Comparison of ENCODE assay signal across 8 mouse cellular contexts in the genomic region with DNA sequence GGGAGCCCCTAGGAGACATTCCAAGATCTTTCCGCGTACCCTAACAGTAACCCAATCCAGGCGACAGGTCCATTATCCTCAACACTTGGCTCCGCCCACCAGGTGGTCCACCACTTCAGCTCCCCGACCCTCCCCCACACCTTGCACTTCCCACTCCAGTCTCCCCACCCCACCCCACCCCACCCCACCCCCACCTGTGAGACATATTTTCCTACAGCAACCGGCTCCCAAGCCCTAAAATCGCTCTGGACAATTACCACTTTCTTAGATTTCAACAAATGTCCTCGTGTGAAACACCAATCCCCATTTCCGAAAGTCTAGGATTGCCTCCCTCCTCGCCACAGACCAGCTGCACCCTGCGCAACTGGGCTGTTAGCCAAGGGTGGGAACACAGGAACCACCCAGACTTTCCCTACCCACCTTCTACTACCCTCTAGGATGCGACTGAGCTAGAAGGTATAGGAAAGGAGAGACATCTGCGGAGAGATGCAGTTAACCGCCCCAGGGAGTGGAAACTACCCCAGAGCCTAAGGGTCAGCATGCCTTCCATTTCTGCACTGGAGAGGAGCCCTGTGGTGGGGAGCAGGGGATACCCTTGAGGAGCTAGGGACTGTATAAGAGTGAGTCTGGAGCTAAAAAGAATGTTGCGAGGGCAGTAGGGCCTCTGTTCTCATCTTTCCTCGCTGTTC. TPM values are rescaled to one million over a fixed set of nuclear protein-coding genes. Genes with fewer than 3 reads are reported as not detected.
DNase-seq lines count a peak whose midpoint lies in the region; ATAC-seq and TF ChIP-seq lines count a peak whose summit lies in the region.
"Had no signal": no experiment of that assay in that cellular context is flagged by ENCODE, and none has a peak within 500 bp of the region (broad histone marks: within the 10 kb centered on the region; RNA-seq: fewer than 3 reads in every experiment).

No protein-coding gene starts in this region.

- peaks cover 47% of the 10 kb centered on the region for H3K4me1 ChIP-seq in lung, embryonic 14.5 days (ENCODE audit: insufficient read depth)
- peaks cover 48% of the 10 kb centered on the region for H3K4me1 ChIP-seq in forebrain, embryonic 14.5 days (ENCODE audit: control insufficient read depth, insufficient read depth, low read length)
- peaks cover 30% of the 10 kb centered on the region for H3K4me1 ChIP-seq in stomach, embryonic 16.5 days (ENCODE audit: control insufficient read depth, insufficient read depth, low read length)

- no peak overlapping the region for H3K27ac ChIP-seq in lung, embryonic 14.5 days (ENCODE audit: low read depth)
- no peak overlapping the region for H3K27ac ChIP-seq in forebrain, embryonic 14.5 days (ENCODE audit: low read depth, low read length)
- no peak overlapping the region for H3K27ac ChIP-seq in stomach, embryonic 16.5 days (ENCODE audit: low read length)

- DNase-seq in lung, embryonic 14.5 days = peak; percentile 30
- DNase-seq in lung, postnatal 36 days = no peak
- peak; percentile 35 for DNase-seq in forebrain, embryonic 14.5 days (ENCODE audit: low spot score)
- DNase-seq in mesoderm, embryonic 11.5 days (ENCODE audit: low read depth, low spot score) = peak; percentile 68
- no peak for DNase-seq in thymus, postnatal 36 days
- DNase-seq: spleen, adult 18-20 months had no signal

- peaks cover 22% of the 10 kb centered on the region for H3K27me3 ChIP-seq in lung, embryonic 14.5 days (ENCODE audit: insufficient read depth, low read length)
- H3K27me3 ChIP-seq in forebrain, embryonic 14.5 days (replicated peaks; ENCODE audit: control insufficient read depth, insufficient read depth, low read length) = 0 out of 2 replicates have a peak, but pooled peaks cover 3% of the 10 kb centered on the region
- no peaks in the 10 kb centered on the region; the same call in 1 of the 2 replicates for H3K27me3 ChIP-seq in stomach, embryonic 16.5 days (ENCODE audit: control insufficient read depth, insufficient read depth, low read length)

- H3K36me3 ChIP-seq in lung, embryonic 14.5 days (ENCODE audit: insufficient read depth) = 0 out of 2 replicates have a peak, but pooled peaks cover under 1% of the 10 kb centered on the region
- no peaks in the 10 kb centered on the region for H3K36me3 ChIP-seq in forebrain, embryonic 14.5 days (ENCODE audit: control insufficient read depth, insufficient read depth, low read length)
- no peaks in the 10 kb centered on the region for H3K36me3 ChIP-seq in stomach, embryonic 16.5 days (ENCODE audit: control insufficient read depth, insufficient read depth, low read length)

- H3K9me3 ChIP-seq in lung, embryonic 14.5 days (ENCODE audit: low read depth, low read length) = no peaks in the 10 kb centered on the region
- no peaks in the 10 kb centered on the region for H3K9me3 ChIP-seq in forebrain, embryonic 14.5 days (replicated peaks; ENCODE audit: control insufficient read depth, low read length)
- no peaks in the 10 kb centered on the region for H3K9me3 ChIP-seq in stomach, embryonic 16.5 days (replicated peaks; ENCODE audit: control insufficient read depth, low read length)

- no peak for ATAC-seq in lung, embryonic 14.5 days (ENCODE audit: insufficient read depth)
- ATAC-seq in forebrain, embryonic 14.5 days = no peak
- no peak for ATAC-seq in stomach, embryonic 16.5 days (ENCODE audit: insufficient read depth, low FRiP score)
- ATAC-seq in CD4-positive, CD25-positive, alpha-beta regulatory T cell, adult 4 months = no peak

- TF ChIP-seq CTCF in lung, embryonic 14.5 days (IDR thresholded peaks at IDR 0.05; ENCODE audit: low read depth) = no peak

- H3K4me3 ChIP-seq in lung, embryonic 14.5 days (ENCODE audit: low read depth, low read length) = peak overlapping the region; percentile 32
- 0 out of 2 replicates have a peak overlapping the region, but pooled peaks have one; percentile 27 for H3K4me3 ChIP-seq in forebrain, embryonic 14.5 days (ENCODE audit: low read depth, low read length)
- peak overlapping the region; percentile 37; the same call in 1 of the 2 replicates for H3K4me3 ChIP-seq in stomach, embryonic 16.5 days (replicated peaks; ENCODE audit: low read length)

- H3K4me2 ChIP-seq in lung, embryonic 14.5 days = peak overlapping the region; percentile 71
- peak overlapping the region; percentile 70 for H3K4me2 ChIP-seq in forebrain, embryonic 14.5 days (ENCODE audit: low read length)
- H3K4me2 ChIP-seq in stomach, embryonic 16.5 days (ENCODE audit: low read depth, low read length) = peak overlapping the region; percentile 60

- H3K9ac ChIP-seq in lung, embryonic 14.5 days = peak overlapping the region; percentile 32
- no peak overlapping the region for H3K9ac ChIP-seq in forebrain, embryonic 14.5 days (ENCODE audit: low read length)
- H3K9ac ChIP-seq in stomach, embryonic 16.5 days (ENCODE audit: low read length) = 0 out of 2 replicates have a peak overlapping the region, but pooled peaks have one; percentile 6

- 16% methylated on average over 16 of the region's 16 CpGs for WGBS in lung, embryonic 14.5 days
- WGBS in forebrain, embryonic 14.5 days = 8% methylated on average over 16 of the region's 16 CpGs
- WGBS in stomach, embryonic 16.5 days = 21% methylated on average over 16 of the region's 16 CpGs

RNA-seq across cellular contexts. Expression of a gene that starts 0.9 kb away (rescaled TPM):
- polyA plus RNA-seq in lung, embryonic 14.5 days (2014; fragmentation: Nextera tagmentation; extraction: Ambion mirVana) = 7.7 and 10.3 TPM in 2 replicates
- polyA plus RNA-seq in forebrain, embryonic 14.5 days (2014; fragmentation: Nextera tagmentation; extraction: Ambion mirVana) = 32.8 and 35.9 TPM in 2 replicates
- 29.4 and 43.3 TPM in 2 replicates for polyA plus RNA-seq in stomach, embryonic 16.5 days (2015; fragmentation: Nextera tagmentation; extraction: Ambion mirVana)
- not detected for polyA plus RNA-seq in CD4-positive, CD25-positive, alpha-beta regulatory T cell, adult 4 months (2017; shearing (Covaris generic))

RNA-seq across cellular contexts. Expression of a gene that starts 18.9 kb away (rescaled TPM):
- polyA plus RNA-seq in lung, embryonic 14.5 days (2014; fragmentation: Nextera tagmentation; extraction: Ambion mirVana) = 16.4 and 19.6 TPM in 2 replicates
- 15.6 and 20.2 TPM in 2 replicates for polyA plus RNA-seq in forebrain, embryonic 14.5 days (2014; fragmentation: Nextera tagmentation; extraction: Ambion mirVana)
- polyA plus RNA-seq in stomach, embryonic 16.5 days (2015; fragmentation: Nextera tagmentation; extraction: Ambion mirVana) = 19.8 and 20.3 TPM in 2 replicates
- polyA plus RNA-seq in CD4-positive, CD25-positive, alpha-beta regulatory T cell, adult 4 months (2017; shearing (Covaris generic)) = 10 to 100 TPM; 24.4 to 28.2 TPM

RNA-seq across cellular contexts. Expression of a gene that starts 19.3 kb away (rescaled TPM):
- polyA plus RNA-seq in lung, embryonic 14.5 days (2014; fragmentation: Nextera tagmentation; extraction: Ambion mirVana) = 44.0 and 50.5 TPM in 2 replicates
- 17.9 and 20.0 TPM in 2 replicates for polyA plus RNA-seq in forebrain, embryonic 14.5 days (2014; fragmentation: Nextera tagmentation; extraction: Ambion mirVana)
- 40.8 and 41.5 TPM in 2 replicates for polyA plus RNA-seq in stomach, embryonic 16.5 days (2015; fragmentation: Nextera tagmentation; extraction: Ambion mirVana)
- polyA plus RNA-seq in CD4-positive, CD25-positive, alpha-beta regulatory T cell, adult 4 months (2017; shearing (Covaris generic)) = 10 to 100 TPM in 1 of 2 experiments, 1 to 10 TPM in 1; 8.5 to 15.1 TPM

RNA-seq across cellular contexts. Expression of a gene that starts 21.5 kb away (rescaled TPM):
- polyA plus RNA-seq in lung, embryonic 14.5 days (2014; fragmentation: Nextera tagmentation; extraction: Ambion mirVana) = 24.6 and 27.1 TPM in 2 replicates
- polyA plus RNA-seq in forebrain, embryonic 14.5 days (2014; fragmentation: Nextera tagmentation; extraction: Ambion mirVana) = 23.1 and 27.8 TPM in 2 replicates
- 7.7 and 10.2 TPM in 2 replicates for polyA plus RNA-seq in stomach, embryonic 16.5 days (2015; fragmentation: Nextera tagmentation; extraction: Ambion mirVana)
- not detected for polyA plus RNA-seq in CD4-positive, CD25-positive, alpha-beta regulatory T cell, adult 4 months (2017; shearing (Covaris generic))

RNA-seq across cellular contexts. Expression of a gene that starts 30.1 kb away (rescaled TPM):
- polyA plus RNA-seq in lung, embryonic 14.5 days (2014; fragmentation: Nextera tagmentation; extraction: Ambion mirVana) = 64.8 and 65.5 TPM in 2 replicates
- 69.5 and 71.2 TPM in 2 replicates for polyA plus RNA-seq in forebrain, embryonic 14.5 days (2014; fragmentation: Nextera tagmentation; extraction: Ambion mirVana)
- 66.2 and 77.2 TPM in 2 replicates for polyA plus RNA-seq in stomach, embryonic 16.5 days (2015; fragmentation: Nextera tagmentation; extraction: Ambion mirVana)
- 100 to 1,000 TPM; 169 TPM for polyA plus RNA-seq in CD4-positive, CD25-positive, alpha-beta regulatory T cell, adult 4 months (2017; shearing (Covaris generic))

Comparison
In these comparisons a context has a peak if more than half of its experiments do, and no peak if none do; other contexts are left out.
1. DNase-seq: peak in lung, embryonic 14.5 days (single experiment), forebrain, embryonic 14.5 days (single experiment) and mesoderm, embryonic 11.5 days (single experiment); none in lung, postnatal 36 days (single experiment) and thymus, postnatal 36 days (0 of 2).
2. Peak in every context shown above with its lines, with median percentiles within 50 percentile points of each other: H3K4me2 ChIP-seq and H3K4me3 ChIP-seq.